Mouse (Mus musculus): ENCODE data around the gene Prr36.
A peak's percentile ranks its signal among the peaks of the same experiment; 100 is the strongest.

- 0 out of 2 replicates have a peak, but pooled peaks have one; percentile 12 for TF ChIP-seq CTCF (IDR thresholded peaks at IDR 0.05; ENCODE audit: control insufficient read depth, insufficient read depth, insufficient replicate concordance, low read depth, low read length)
- no peak for TF ChIP-seq POLR2A (IDR thresholded peaks at IDR 0.05; ENCODE audit: control insufficient read depth, low read depth, low read length)
These were observed 11.8 kb downstream of the Prr36 start for GRCm38 (mm10) chr8:4205246-4206123.

All from testis, adult 2 months (tissue).